Mouse (Mus musculus) thymus, adult 2 months (tissue): ENCODE results near the gene Lgals1.

ENCODE experiments used
- CTCF ChIP-seq: fragments of 200-500 bp; IDR thresholded peaks from 2 replicates; pipeline ENCODE4 v1.5.1; 2012; ENCODE audit warnings: mild to moderate bottlenecking, control low read depth, low read length, moderate library complexity, borderline replicate concordance; ENCODE audit not compliant: control insufficient read depth, poor library complexity, insufficient read depth; ENCODE audit errors: extremely low read depth
- POLR2A ChIP-seq: fragments of 200-500 bp; IDR thresholded peaks from 2 replicates; pipeline ENCODE4 v1.6.1; 2012; ENCODE audit warnings: mild to moderate bottlenecking, low read length, control low read depth, moderate library complexity; ENCODE audit not compliant: control insufficient read depth, poor library complexity, insufficient read depth; ENCODE audit errors: extremely low read depth

DNA sequence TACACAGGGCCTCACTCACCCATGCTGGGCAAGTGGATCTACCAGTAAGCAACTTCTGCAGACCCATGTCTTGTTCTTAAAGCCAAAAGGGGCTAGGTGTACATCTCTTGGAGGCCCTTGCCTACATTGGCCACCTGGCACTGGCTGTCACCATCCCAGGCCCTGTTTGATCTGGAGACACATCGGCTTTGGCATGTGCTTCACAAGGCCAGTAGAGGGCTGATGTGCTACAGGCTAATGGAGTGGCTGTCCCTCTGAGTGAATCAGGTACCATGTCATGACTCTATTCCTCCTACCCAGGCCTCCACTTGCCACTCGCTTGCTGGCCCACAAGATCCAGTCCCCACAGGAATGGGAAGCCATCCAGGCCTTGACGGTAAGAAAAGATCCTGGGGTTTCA, 44.7 kb upstream of the Lgals1 start:
- TF ChIP-seq POLR2A (no peak), CTCF (no peak)
